Mouse (Mus musculus) ES-E14 (cell line): ENCODE results near the gene Avl9. TPM values are rescaled to one million over a fixed set of nuclear protein-coding genes. Genes with fewer than 3 reads are reported as not detected.
A peak's percentile ranks its signal among the peaks of the same experiment; 100 is the strongest.

ENCODE experiments used
- DNase-seq: peaks from one replicate; pipeline ENCODE4 v3.0.0-alpha.2; 2013; ENCODE audit warnings: low read depth, low spot score
- H3K27ac ChIP-seq: 2 replicates; pipeline ENCODE4 v1.5.1; 2012; ENCODE audit warnings: low read depth, mild to moderate bottlenecking, low read length, moderate library complexity, mixed read lengths; ENCODE audit not compliant: poor library complexity, insufficient read depth, severe bottlenecking
- H3K36me3 ChIP-seq: 2 replicates; pipeline ENCODE4 v1.6.1; 2012; ENCODE audit warnings: mild to moderate bottlenecking, low read length, moderate library complexity, mixed read lengths; ENCODE audit not compliant: control insufficient read depth, poor library complexity, insufficient read depth, severe bottlenecking
- H3K4me1 ChIP-seq, 2 experiments: fragments of 150-350 bp in 1 of 2; sonication (generic) in 1 of 2; 2 replicates each; pipeline ENCODE4 v1.6.1; 2012; ENCODE audit warnings: low read length in 2 of 2, mild to moderate bottlenecking in 1 of 2, mixed read lengths in 1 of 2; ENCODE audit not compliant: control insufficient read depth in 2 of 2, insufficient read depth in 2 of 2, poor library complexity in 1 of 2
- H3K4me3 ChIP-seq, 2 experiments: fragments of 150-350 bp in 1 of 2; sonication (generic) in 1 of 2; 2 replicates each; pipeline ENCODE4 v1.5.1; 2012; ENCODE audit warnings: low read length in 2 of 2, low read depth in 1 of 2, mild to moderate bottlenecking in 1 of 2, mixed read lengths in 1 of 2; ENCODE audit not compliant: insufficient read depth in 1 of 2, poor library complexity in 1 of 2, severe bottlenecking in 1 of 2
- H3K9ac ChIP-seq: 2 replicates; pipeline ENCODE4 v1.6.1; 2012; ENCODE audit warnings: low read depth, mild to moderate bottlenecking, low read length, mixed read lengths; ENCODE audit not compliant: poor library complexity, insufficient read depth, severe bottlenecking
- H3K9me3 ChIP-seq: fragments of 150-350 bp; sonication (generic); 2 replicates; pipeline ENCODE4 v1.6.1; 2012; ENCODE audit warnings: low read depth, mild to moderate bottlenecking, low read length; ENCODE audit not compliant: control insufficient read depth, insufficient read depth
- CHD2 ChIP-seq: IDR thresholded peaks from 2 replicates; pipeline ENCODE4 v1.6.1; 2014; ENCODE audit warnings: mild to moderate bottlenecking, low read depth, low read length, inconsistent platforms
- HCFC1 ChIP-seq: IDR thresholded peaks from 2 replicates; pipeline ENCODE4 v1.6.1; 2012; ENCODE audit warnings: low read length, inconsistent platforms, borderline replicate concordance; ENCODE audit not compliant: insufficient read depth
- MAFK ChIP-seq: IDR thresholded peaks from 2 replicates; pipeline ENCODE4 v1.6.1; 2014; ENCODE audit warnings: mild to moderate bottlenecking, low read depth, low read length, inconsistent platforms; ENCODE audit not compliant: insufficient read depth
- ZC3H11A ChIP-seq: IDR thresholded peaks from 2 replicates; pipeline ENCODE4 v1.6.1; 2012; ENCODE audit warnings: low read depth, mild to moderate bottlenecking, inconsistent platforms, low read length, borderline replicate concordance
- ZNF384 ChIP-seq: IDR thresholded peaks from 2 replicates; pipeline ENCODE4 v1.6.1; 2012; ENCODE audit warnings: low read depth, low read length, inconsistent platforms
- in situ Hi-C, 2 experiments: fragments of 600-800 bp; cut with MboI; formaldehyde crosslinking; loops; one replicate each; pipeline ENCODE4 v1.15.1; 2025; ENCODE audit warnings: low sequenced_read_pairs in 2 of 2, inconsistent platforms in 1 of 2; ENCODE audit not compliant: unreplicated experiment in 2 of 2
- total RNA-seq: library from RNA; depleted of rRNA; stranded (reverse); fragments of 300-350 nt; gene quantifications from 2 replicates; pipeline ENCODE4 v1.2.3, GENCODE M21; 2012; rRNA removed

Avl9 gene
- 12.9 and 18.1 TPM in 2 replicates for total RNA-seq

DNA sequence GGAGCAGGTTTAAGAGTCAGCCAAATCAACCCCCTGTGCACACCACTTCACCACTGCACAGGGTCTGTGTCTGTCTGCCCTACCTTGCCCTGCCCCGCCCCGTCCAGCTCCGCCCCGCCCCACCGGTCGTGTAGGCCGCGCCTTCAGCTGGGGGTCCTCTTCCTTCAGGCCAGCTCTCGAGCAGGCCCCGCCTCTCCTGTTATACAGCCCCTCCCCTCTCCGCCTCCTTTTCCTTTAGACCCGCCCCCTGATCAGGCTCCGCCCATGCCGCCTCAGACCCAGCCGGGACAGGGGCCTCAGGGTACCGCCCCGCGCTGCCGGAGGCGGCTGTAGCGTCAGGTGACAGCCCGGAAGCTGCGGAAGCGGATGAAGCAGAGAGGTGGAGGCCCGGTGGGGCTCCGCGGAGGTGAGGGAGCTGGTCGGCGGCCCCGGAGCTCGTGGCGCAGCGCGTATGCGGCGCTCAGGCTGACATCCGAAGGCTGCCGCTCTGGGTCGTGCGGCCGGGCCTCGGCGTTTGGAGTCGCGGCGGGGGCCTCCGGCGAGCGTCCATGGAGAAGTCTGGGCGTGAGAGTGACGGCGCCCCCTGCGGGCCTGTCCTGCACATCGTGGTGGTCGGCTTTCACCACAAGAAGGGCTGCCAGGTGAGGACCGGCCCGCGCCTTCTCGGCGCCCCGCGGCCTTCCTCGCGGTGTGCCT, at the start of gene Avl9:
Gene Avl9, plus strand, starts transcription at position 326 of the 696 bp plus-strand sequence.
- TF ChIP-seq HCFC1 (peak; percentile 56; the same call in 1 of the 2 replicates), ZC3H11A (no peak)
- H3K9me3 ChIP-seq = no peaks in the 10 kb centered on the region
- peak within 1 kb of the TSS; percentile 97 for H3K27ac ChIP-seq
- peak within 1 kb of the TSS; percentile 91 to 97 for H3K4me3 ChIP-seq
- 0 out of 4 replicates have a peak, but pooled peaks cover 0 to 2% of the 10 kb centered on the region in 2 experiments for H3K4me1 ChIP-seq
- in situ Hi-C loops = no loop called here
- H3K36me3 ChIP-seq = no peaks in the 10 kb centered on the region
- peak within 1 kb of the TSS; percentile 96 for H3K9ac ChIP-seq
- DNase-seq = peak; percentile 97

DNA sequence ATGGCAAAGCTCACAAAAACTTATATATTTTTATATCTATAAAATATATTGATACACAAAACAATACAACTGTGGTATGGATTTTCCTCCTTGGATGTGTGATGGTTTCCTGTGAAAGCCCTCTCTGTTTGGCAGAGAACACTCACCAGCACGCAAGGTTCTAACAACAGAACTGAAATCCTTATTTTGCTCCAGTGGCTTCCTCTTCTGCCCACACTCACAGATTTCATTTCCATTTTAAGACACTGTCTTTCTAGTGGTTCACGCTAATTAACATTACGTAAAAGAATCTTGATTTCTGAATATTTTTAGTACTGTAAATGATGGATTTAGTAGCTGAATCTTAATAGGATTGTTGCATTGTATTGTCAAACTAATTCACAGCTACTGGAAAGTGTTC, 26.5 kb upstream of the Avl9 start:
- Histone ChIP-seq H3K27ac (no peak overlapping the region), H3K9me3 (no peaks in the 10 kb centered on the region), H3K4me3 (no peak overlapping the region), H3K36me3 (no peaks in the 10 kb centered on the region), H3K4me1 (no peaks in the 10 kb centered on the region), H3K9ac (no peak overlapping the region)
- no peak for TF ChIP-seq HCFC1
- TF ChIP-seq CHD2 = no peak
- TF ChIP-seq ZNF384 = no peak
- no peak for TF ChIP-seq MAFK
- TF ChIP-seq ZC3H11A = no peak
- no peak for DNase-seq
- in situ Hi-C loops = loop anchor here in 1 of 2 experiments (25.0 kb wide), 1 partner anchor 201 kb away; no protein-coding TSS in a partner anchor

DNA sequence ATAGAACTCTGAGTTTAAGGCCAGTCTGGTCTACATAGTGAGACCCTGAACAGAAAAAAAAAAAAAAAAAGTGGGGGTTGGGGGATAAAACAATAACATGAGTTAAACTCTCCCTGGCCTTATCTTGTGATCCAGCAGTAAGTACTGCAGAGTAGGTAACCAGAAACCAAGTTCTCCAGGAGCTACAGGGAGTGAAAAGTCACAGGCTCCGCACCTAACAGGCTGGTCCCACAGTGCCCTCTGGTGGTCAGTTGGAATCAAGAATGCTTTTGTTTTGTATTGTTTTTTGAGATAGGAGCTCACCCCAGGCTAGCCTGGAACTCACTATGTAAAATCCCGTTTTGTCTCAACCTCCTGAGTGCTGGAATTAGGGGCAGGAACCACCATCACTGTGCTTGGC, 23.5 kb upstream of the Avl9 start:
- no peak overlapping the region for H3K9ac ChIP-seq
- no peak overlapping the region for H3K27ac ChIP-seq
- no peaks in the 10 kb centered on the region for H3K36me3 ChIP-seq
- no peaks in the 10 kb centered on the region for H3K4me1 ChIP-seq
- peak; percentile 34; the same call in 1 of the 2 replicates for TF ChIP-seq ZC3H11A
- TF ChIP-seq CHD2 = no peak
- no peak for TF ChIP-seq HCFC1
- in situ Hi-C loops = loop anchor here in 1 of 2 experiments (25.0 kb wide), 1 partner anchor 204 kb away; no protein-coding TSS in a partner anchor
- no peaks in the 10 kb centered on the region for H3K9me3 ChIP-seq
- peak; percentile 85 for DNase-seq
- H3K4me3 ChIP-seq = no peak overlapping the region

DNA sequence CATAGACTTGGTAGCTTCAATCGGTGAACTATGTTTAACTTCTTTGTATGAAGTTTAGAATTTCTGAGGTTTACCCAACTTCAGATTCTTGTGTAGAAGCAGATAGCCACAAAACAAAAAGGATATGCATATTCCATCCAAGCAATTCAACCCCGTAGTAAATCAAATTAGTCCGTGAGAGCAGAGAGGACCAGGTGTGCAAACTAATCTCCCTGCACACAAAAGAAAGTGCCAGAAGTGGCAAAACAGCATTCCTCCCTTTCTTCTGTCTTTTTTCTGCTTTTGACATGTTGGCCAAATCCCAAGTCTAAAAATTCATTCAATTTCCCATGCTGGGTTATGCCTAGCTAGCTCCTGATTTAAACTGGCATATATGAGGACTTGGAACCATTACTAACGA, 22.3 kb upstream of the Avl9 start:
- no peak for DNase-seq
- no peak overlapping the region for H3K4me3 ChIP-seq
- H3K27ac ChIP-seq = no peak overlapping the region
- no peaks in the 10 kb centered on the region for H3K4me1 ChIP-seq
- no peak overlapping the region for H3K9ac ChIP-seq
- no peaks in the 10 kb centered on the region for H3K9me3 ChIP-seq
- H3K36me3 ChIP-seq = no peaks in the 10 kb centered on the region
- TF ChIP-seq CHD2 = no peak
- TF ChIP-seq MAFK = no peak
- no peak for TF ChIP-seq ZC3H11A
- TF ChIP-seq ZNF384 = no peak
- TF ChIP-seq HCFC1 = no peak
- in situ Hi-C loops = loop anchor here in 1 of 2 experiments (25.0 kb wide), 1 partner anchor 205 kb away; no protein-coding TSS in a partner anchor
